Mouse (Mus musculus): ENCODE measurements at regions not wholly inside any gene's neighbourhood (a gene's known extent, or its start where the extent isn't known, plus 50 kb on each side); places are given as distances from the start of the nearest gene placed in this dataset.

- Histone ChIP-seq H3K4me1 (ENCODE audit: control insufficient read depth, insufficient read depth, low read length) (peaks cover 8% of the 10 kb centered on the region; the same call in 1 of the 2 replicates), H3K27me3 (ENCODE audit: control insufficient read depth, insufficient read depth, low read depth, low read length) (no peaks in the 10 kb centered on the region), H3K4me2 (ENCODE audit: low read length) (no peak overlapping the region), H3K36me3 (ENCODE audit: control insufficient read depth, insufficient read depth, low read length) (no peaks in the 10 kb centered on the region), H3K4me3 (ENCODE audit: low read depth, low read length) (no peak overlapping the region), H3K9me3 (replicated peaks; ENCODE audit: control insufficient read depth, low read length, poor library complexity, severe bottlenecking) (no peaks in the 10 kb centered on the region), H3K9ac (ENCODE audit: low read depth, low read length) (0 out of 2 replicates have a peak overlapping the region, but pooled peaks have one; percentile 11), H3K27ac (ENCODE audit: low read length) (no peak overlapping the region)
- 50% methylated on average over 2 of the region's 2 CpGs for WGBS
- peak; percentile 80 for ATAC-seq
These were observed 53.6 kb upstream of the Plet1 start for GRCm38 (mm10) chr9:50440689-50441088.

DNA sequence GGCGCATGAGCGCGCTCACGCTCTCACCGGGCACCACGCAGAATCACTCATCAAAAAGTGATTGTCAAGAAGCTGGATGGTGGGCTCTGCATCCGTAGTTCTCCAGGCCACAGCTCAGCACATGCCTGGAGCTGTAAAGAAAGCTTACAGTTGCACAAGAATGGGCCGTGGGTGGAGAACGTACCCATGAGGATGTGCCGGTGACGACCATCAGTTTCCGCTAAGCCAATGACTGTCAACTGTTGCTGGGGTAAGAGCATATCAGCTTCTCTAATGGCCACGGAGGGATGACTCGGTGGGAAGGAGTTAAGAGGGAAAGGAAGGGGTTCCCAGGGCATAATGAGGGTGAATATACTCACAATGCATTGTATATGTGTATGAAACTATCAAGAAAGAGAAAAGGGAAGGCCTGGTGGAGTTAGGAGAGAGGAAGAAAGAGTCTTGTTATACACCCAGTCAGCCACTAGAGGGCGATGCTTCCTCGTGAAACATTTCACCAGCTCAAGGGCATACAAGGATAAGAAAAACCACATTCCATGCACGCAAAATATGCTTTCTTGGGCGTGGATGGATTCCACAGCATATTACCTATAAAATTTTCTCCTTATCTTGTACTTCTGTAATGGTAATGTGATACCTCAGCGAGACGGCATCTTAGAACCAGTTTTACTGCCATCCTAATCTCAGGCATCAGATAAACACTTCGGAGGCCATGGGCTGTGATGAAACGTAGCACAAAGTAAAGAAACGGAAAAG is 50.4 kb upstream of the Plet1 start:
- no peaks in the 10 kb centered on the region for H3K36me3 ChIP-seq (ENCODE audit: control insufficient read depth, insufficient read depth, low read length)
- H3K27me3 ChIP-seq (ENCODE audit: control insufficient read depth, insufficient read depth, low read depth, low read length) = no peaks in the 10 kb centered on the region
- no peak overlapping the region for H3K4me2 ChIP-seq (ENCODE audit: low read length)
- no peak overlapping the region for H3K9ac ChIP-seq (ENCODE audit: low read depth, low read length)
- peak; percentile 33; the same call in 1 of the 2 replicates for ATAC-seq
- 57% methylated on average over 23 of the region's 23 CpGs for WGBS
- peaks cover 6% of the 10 kb centered on the region; the same call in 1 of the 2 replicates for H3K4me1 ChIP-seq (ENCODE audit: control insufficient read depth, insufficient read depth, low read length)
- no peaks in the 10 kb centered on the region for H3K9me3 ChIP-seq (replicated peaks; ENCODE audit: control insufficient read depth, low read length, poor library complexity, severe bottlenecking)
- H3K27ac ChIP-seq (ENCODE audit: low read length) = no peak overlapping the region; the same call in 1 of the 2 replicates
- H3K4me3 ChIP-seq (ENCODE audit: low read depth, low read length) = no peak overlapping the region
